Mouse (Mus musculus): Measurements from ENCODE around the gene Adgrv1.
A peak's percentile ranks its signal among the peaks of the same experiment; 100 is the strongest.

Adgrv1 gene

GRCm38 (mm10) chr13:81606991-81607390 lies 26.0 kb downstream of the Adgrv1 start:
- no peak for DNase-seq

- DNase-seq, result no peak
These were observed 35.9 kb downstream of the Adgrv1 start for GRCm38 (mm10) chr13:81596910-81597607.

- DNase-seq, result no peak
These were observed 54.3 kb downstream of the Adgrv1 start for GRCm38 (mm10) chr13:81578692-81579091.

GRCm38 (mm10) chr13:81570241-81570821 lies 62.6 kb downstream of the Adgrv1 start:
- DNase-seq, result peak; percentile 41

GRCm38 (mm10) chr13:81550024-81550423 lies 82.9 kb downstream of the Adgrv1 start:
- DNase-seq, result no peak

GRCm38 (mm10) chr13:81534916-81535315 lies 98.0 kb downstream of the Adgrv1 start:
- no peak for DNase-seq

- no peak for DNase-seq
These were observed 106.3 kb downstream of the Adgrv1 start for GRCm38 (mm10) chr13:81526687-81527086.

GRCm38 (mm10) chr13:81510142-81510541 lies 122.8 kb downstream of the Adgrv1 start:
- DNase-seq, result no peak

- no peak for DNase-seq
These were observed 135.9 kb downstream of the Adgrv1 start for GRCm38 (mm10) chr13:81497035-81497434.

- DNase-seq, result no peak
These were observed 141.0 kb downstream of the Adgrv1 start for GRCm38 (mm10) chr13:81491971-81492370.

- no peak for DNase-seq
These were observed 146.0 kb downstream of the Adgrv1 start for GRCm38 (mm10) chr13:81486980-81487379.

GRCm38 (mm10) chr13:81473750-81474149 lies 159.2 kb downstream of the Adgrv1 start:
- DNase-seq, result no peak

- no peak for DNase-seq
These were observed 166.3 kb downstream of the Adgrv1 start for GRCm38 (mm10) chr13:81466661-81467060.

GRCm38 (mm10) chr13:81465794-81466193 lies 167.2 kb downstream of the Adgrv1 start:
- no peak for DNase-seq

GRCm38 (mm10) chr13:81449630-81450029 lies 183.3 kb downstream of the Adgrv1 start:
- DNase-seq, result no peak

- DNase-seq, result no peak
These were observed 183.8 kb downstream of the Adgrv1 start for GRCm38 (mm10) chr13:81449198-81449597.

- no peak for DNase-seq
These were observed 191.5 kb downstream of the Adgrv1 start for GRCm38 (mm10) chr13:81441412-81441811.

GRCm38 (mm10) chr13:81439390-81440025 lies 193.4 kb downstream of the Adgrv1 start:
- DNase-seq, result peak; percentile 70

- DNase-seq, result no peak
These were observed 195.9 kb downstream of the Adgrv1 start for GRCm38 (mm10) chr13:81437088-81437487.

- peak; percentile 65 for DNase-seq
These were observed 205.8 kb downstream of the Adgrv1 start for GRCm38 (mm10) chr13:81426896-81427755.

GRCm38 (mm10) chr13:81425111-81425510 lies 207.8 kb downstream of the Adgrv1 start:
- DNase-seq, result no peak

GRCm38 (mm10) chr13:81424002-81424401 lies 209.0 kb downstream of the Adgrv1 start:
- no peak for DNase-seq

GRCm38 (mm10) chr13:81407881-81408460 lies 225.0 kb downstream of the Adgrv1 start:
- no peak for DNase-seq

Measured in kidney, adult 9 months (tissue).